Mouse (Mus musculus): ENCODE results near the gene Tchhl1.

DNA sequence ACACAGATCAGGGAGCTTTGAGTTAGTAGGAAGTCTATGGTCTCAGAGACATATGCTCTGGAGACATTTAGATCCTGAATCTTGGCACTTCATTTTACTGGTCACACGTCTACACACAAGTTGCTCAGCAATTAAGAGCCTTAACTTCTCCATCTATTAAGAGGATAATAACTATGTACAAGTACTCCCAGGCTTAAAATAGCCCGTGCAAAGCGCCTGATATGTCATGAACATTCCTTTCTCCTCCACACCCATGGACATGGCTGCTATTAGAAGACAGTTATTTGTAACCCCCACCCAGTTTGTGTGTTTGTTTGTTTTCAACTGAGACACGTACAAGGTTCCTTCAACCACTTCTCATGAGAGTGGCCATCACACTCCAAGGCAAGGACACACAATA is 1.4 kb upstream of the Tchhl1 start:
- TF ChIP-seq CTCF (IDR thresholded peaks at IDR 0.05; ENCODE audit: low read depth) (no peak), EP300 (optimal IDR thresholded peaks at IDR 0.05) (no peak)

All from stomach, postnatal 0 days (tissue).